Mouse (Mus musculus): ENCODE measurements around the gene Ggact. TPM values are rescaled to one million over a fixed set of nuclear protein-coding genes. Genes with fewer than 3 reads are reported as not detected.

The Ggact gene
- polyA plus RNA-seq, 1 experiment, result 137 TPM

GRCm38 (mm10) chr14:122909368-122910091 lies 4.0 kb downstream of the Ggact start:
- DNase-seq, result peak in 1 of 2 experiments; percentile 11
- Histone ChIP-seq H3K4me3 (replicated peaks; ENCODE audit: insufficient read depth, low read depth, low read length) (no peak overlapping the region), H3K4me1 (ENCODE audit: control insufficient read depth, insufficient read depth, low read length) (peaks cover 11% of the 10 kb centered on the region; the same call in 1 of the 2 replicates), H3K27ac (ENCODE audit: insufficient read depth, low read length) (no peak overlapping the region), H3K27me3 (ENCODE audit: control insufficient read depth, insufficient read depth, low read length) (no peaks in the 10 kb centered on the region)
- WGBS, result 85% methylated on average over 5 of the region's 5 CpGs
- TF ChIP-seq CTCF (IDR thresholded peaks at IDR 0.05; ENCODE audit: borderline replicate concordance, insufficient read depth, low read depth, low read length), result no peak
- TF ChIP-seq POLR2A (IDR thresholded peaks at IDR 0.05; ENCODE audit: borderline replicate concordance, insufficient read depth, low read length), result no peak

- Histone ChIP-seq H3K4me1 (ENCODE audit: control insufficient read depth, insufficient read depth, low read length) (peaks cover 17% of the 10 kb centered on the region), H3K27me3 (ENCODE audit: control insufficient read depth, insufficient read depth, low read length) (no peaks in the 10 kb centered on the region), H3K4me3 (replicated peaks; ENCODE audit: insufficient read depth, low read depth, low read length) (no peak overlapping the region), H3K27ac (ENCODE audit: insufficient read depth, low read length) (no peak overlapping the region)
- TF ChIP-seq CTCF (IDR thresholded peaks at IDR 0.05; ENCODE audit: borderline replicate concordance, insufficient read depth, low read depth, low read length) (no peak), POLR2A (IDR thresholded peaks at IDR 0.05; ENCODE audit: borderline replicate concordance, insufficient read depth, low read length) (no peak)
- peak in 1 of 2 experiments; percentile 3 for DNase-seq
- 92% methylated on average over 4 of the region's 4 CpGs for WGBS
Observed at GRCm38 (mm10) chr14:122908075-122908474, 5.5 kb downstream of the Ggact start.

- H3K4me3 ChIP-seq (replicated peaks; ENCODE audit: insufficient read depth, low read depth, low read length), result no peak overlapping the region
- H3K27me3 ChIP-seq (ENCODE audit: control insufficient read depth, insufficient read depth, low read length), result no peaks in the 10 kb centered on the region
- WGBS, result 96% methylated on average over 1 of the region's 1 CpGs
- peak in 1 of 2 experiments; percentile 11 for DNase-seq
- H3K4me1 ChIP-seq (ENCODE audit: control insufficient read depth, insufficient read depth, low read length), result peaks cover 32% of the 10 kb centered on the region
- TF ChIP-seq CTCF (IDR thresholded peaks at IDR 0.05; ENCODE audit: borderline replicate concordance, insufficient read depth, low read depth, low read length) (no peak), POLR2A (IDR thresholded peaks at IDR 0.05; ENCODE audit: borderline replicate concordance, insufficient read depth, low read length) (no peak)
- no peak overlapping the region for H3K27ac ChIP-seq (ENCODE audit: insufficient read depth, low read length)
Observed at GRCm38 (mm10) chr14:122905007-122905406, 8.6 kb downstream of the Ggact start.

- Histone ChIP-seq H3K4me3 (replicated peaks; ENCODE audit: insufficient read depth, low read depth, low read length) (no peak overlapping the region), H3K27me3 (ENCODE audit: control insufficient read depth, insufficient read depth, low read length) (no peaks in the 10 kb centered on the region), H3K27ac (ENCODE audit: insufficient read depth, low read length) (peak overlapping the region; percentile 28; the same call in 1 of the 2 replicates), H3K4me1 (ENCODE audit: control insufficient read depth, insufficient read depth, low read length) (peaks cover 34% of the 10 kb centered on the region)
- WGBS, result 78% methylated on average over 2 of the region's 2 CpGs
- no peak for TF ChIP-seq CTCF (IDR thresholded peaks at IDR 0.05; ENCODE audit: borderline replicate concordance, insufficient read depth, low read depth, low read length)
- no peak for TF ChIP-seq POLR2A (IDR thresholded peaks at IDR 0.05; ENCODE audit: borderline replicate concordance, insufficient read depth, low read length)
- peak; percentile 20 to 34 for DNase-seq
Observed at GRCm38 (mm10) chr14:122903923-122904351, 9.6 kb downstream of the Ggact start.

GRCm38 (mm10) chr14:122902884-122903283 lies 10.7 kb downstream of the Ggact start:
- Histone ChIP-seq H3K27ac (ENCODE audit: insufficient read depth, low read length) (peak overlapping the region; percentile 73), H3K4me1 (ENCODE audit: control insufficient read depth, insufficient read depth, low read length) (peaks cover 34% of the 10 kb centered on the region), H3K4me3 (replicated peaks; ENCODE audit: insufficient read depth, low read depth, low read length) (no peak overlapping the region), H3K27me3 (ENCODE audit: control insufficient read depth, insufficient read depth, low read length) (no peaks in the 10 kb centered on the region)
- 4% methylated on average over 4 of the region's 4 CpGs for WGBS
- TF ChIP-seq POLR2A (IDR thresholded peaks at IDR 0.05; ENCODE audit: borderline replicate concordance, insufficient read depth, low read length) (peak; percentile 14; the same call in 1 of the 2 replicates), CTCF (IDR thresholded peaks at IDR 0.05; ENCODE audit: borderline replicate concordance, insufficient read depth, low read depth, low read length) (peak; percentile 56; the same call in 1 of the 2 replicates)
- peak; percentile 96 to 98 for DNase-seq

- Histone ChIP-seq H3K4me1 (ENCODE audit: control insufficient read depth, insufficient read depth, low read length) (peaks cover 34% of the 10 kb centered on the region), H3K4me3 (replicated peaks; ENCODE audit: insufficient read depth, low read depth, low read length) (no peak overlapping the region), H3K27me3 (ENCODE audit: control insufficient read depth, insufficient read depth, low read length) (no peaks in the 10 kb centered on the region), H3K27ac (ENCODE audit: insufficient read depth, low read length) (peak overlapping the region; percentile 57)
- WGBS, result 15% methylated on average over 2 of the region's 2 CpGs
- TF ChIP-seq POLR2A (IDR thresholded peaks at IDR 0.05; ENCODE audit: borderline replicate concordance, insufficient read depth, low read length), result no peak
- TF ChIP-seq CTCF (IDR thresholded peaks at IDR 0.05; ENCODE audit: borderline replicate concordance, insufficient read depth, low read depth, low read length), result no peak
- peak; percentile 70 to 73 for DNase-seq
Observed at GRCm38 (mm10) chr14:122902136-122902535, 11.4 kb downstream of the Ggact start.

- 88% methylated on average over 2 of the region's 2 CpGs for WGBS
- H3K4me1 ChIP-seq (ENCODE audit: control insufficient read depth, insufficient read depth, low read length), result peaks cover 34% of the 10 kb centered on the region
- no peak for TF ChIP-seq POLR2A (IDR thresholded peaks at IDR 0.05; ENCODE audit: borderline replicate concordance, insufficient read depth, low read length)
- TF ChIP-seq CTCF (IDR thresholded peaks at IDR 0.05; ENCODE audit: borderline replicate concordance, insufficient read depth, low read depth, low read length), result no peak
- H3K27ac ChIP-seq (ENCODE audit: insufficient read depth, low read length), result peak overlapping the region; percentile 57
- H3K4me3 ChIP-seq (replicated peaks; ENCODE audit: insufficient read depth, low read depth, low read length), result no peak overlapping the region
- no peaks in the 10 kb centered on the region for H3K27me3 ChIP-seq (ENCODE audit: control insufficient read depth, insufficient read depth, low read length)
- DNase-seq, result peak in 1 of 2 experiments; percentile 39
Observed at GRCm38 (mm10) chr14:122901715-122902114, 11.8 kb downstream of the Ggact start.

- TF ChIP-seq POLR2A (IDR thresholded peaks at IDR 0.05; ENCODE audit: borderline replicate concordance, insufficient read depth, low read length) (no peak), CTCF (IDR thresholded peaks at IDR 0.05; ENCODE audit: borderline replicate concordance, insufficient read depth, low read depth, low read length) (no peak)
- no peak overlapping the region for H3K4me3 ChIP-seq (replicated peaks; ENCODE audit: insufficient read depth, low read depth, low read length)
- peak overlapping the region; percentile 83; the same call in 1 of the 2 replicates for H3K27ac ChIP-seq (ENCODE audit: insufficient read depth, low read length)
- peaks cover 34% of the 10 kb centered on the region for H3K4me1 ChIP-seq (ENCODE audit: control insufficient read depth, insufficient read depth, low read length)
- DNase-seq, result peak; percentile 29 to 32
- no peaks in the 10 kb centered on the region for H3K27me3 ChIP-seq (ENCODE audit: control insufficient read depth, insufficient read depth, low read length)
- WGBS, result 40% methylated on average over 3 of the region's 3 CpGs
Observed at GRCm38 (mm10) chr14:122901177-122901576, 12.4 kb downstream of the Ggact start.

All from cerebellum, adult 2 months (tissue).